Mouse (Mus musculus): ENCODE results near the gene Ubqln1.

- no peak for TF ChIP-seq POLR2A (IDR thresholded peaks at IDR 0.05; ENCODE audit: control insufficient read depth, low read depth, low read length)
- TF ChIP-seq CTCF (IDR thresholded peaks at IDR 0.05; ENCODE audit: control insufficient read depth, insufficient read depth, insufficient replicate concordance, low read depth, low read length), result no peak
These were observed 33.5 kb upstream of the Ubqln1 start for GRCm38 (mm10) chr13:58248957-58249356.
